Mouse (Mus musculus): ENCODE measurements around the gene Add2. TPM values are rescaled to one million over a fixed set of nuclear protein-coding genes. Genes with fewer than 3 reads are reported as not detected.

Add2 gene
- polyA plus RNA-seq, 1 experiment from 2014 or later, result 108 TPM

DNA sequence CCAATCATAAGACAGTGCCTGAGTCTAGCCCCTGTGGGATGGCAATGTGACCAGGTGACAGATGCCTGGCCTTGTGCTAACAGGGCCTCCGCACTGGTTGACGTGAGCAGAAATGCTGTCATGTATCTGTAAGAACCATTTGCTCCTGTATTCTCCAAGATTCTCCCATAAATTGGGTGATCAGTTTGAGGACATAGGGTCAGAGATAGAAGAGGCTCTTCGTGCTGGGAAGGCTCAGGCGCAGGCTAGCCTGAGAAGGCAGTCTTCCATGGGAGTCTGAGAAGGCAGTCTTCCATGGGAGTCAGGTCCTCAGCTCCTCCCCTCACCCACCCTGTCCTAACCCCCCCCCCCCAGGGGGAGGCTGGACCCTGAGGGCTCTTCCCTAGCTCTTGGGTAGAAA lies 94.6 kb downstream of the Add2 start:
- Histone ChIP-seq H3K27me3 (replicated peaks; ENCODE audit: control insufficient read depth, insufficient read depth, low read length) (no peaks in the 10 kb centered on the region), H3K36me3 (ENCODE audit: control insufficient read depth, insufficient read depth, low read length) (peaks cover 39% of the 10 kb centered on the region), H3K9ac (ENCODE audit: low read length) (no peak overlapping the region), H3K9me3 (replicated peaks; ENCODE audit: control insufficient read depth, low read length) (no peaks in the 10 kb centered on the region), H3K4me1 (ENCODE audit: control insufficient read depth, insufficient read depth, low read length) (no peaks in the 10 kb centered on the region), H3K4me2 (ENCODE audit: low read length) (no peak overlapping the region), H3K4me3 (ENCODE audit: low read depth, low read length) (no peak overlapping the region), H3K27ac (ENCODE audit: low read depth, low read length) (no peak overlapping the region)
- no peak for DNase-seq (ENCODE audit: low spot score)
- WGBS, result 92% methylated on average over 4 of the region's 4 CpGs
- ATAC-seq, result no peak

GRCm38 (mm10) chr6:86125761-86126160 lies 97.3 kb downstream of the Add2 start:
- no peak overlapping the region for H3K4me2 ChIP-seq (ENCODE audit: low read length)
- H3K4me1 ChIP-seq (ENCODE audit: control insufficient read depth, insufficient read depth, low read length), result no peaks in the 10 kb centered on the region
- ATAC-seq, result no peak
- 81% methylated on average over 4 of the region's 4 CpGs for WGBS
- peaks cover 12% of the 10 kb centered on the region for H3K36me3 ChIP-seq (ENCODE audit: control insufficient read depth, insufficient read depth, low read length)
- H3K4me3 ChIP-seq (ENCODE audit: low read depth, low read length), result no peak overlapping the region
- H3K27ac ChIP-seq (ENCODE audit: low read depth, low read length), result no peak overlapping the region
- H3K27me3 ChIP-seq (replicated peaks; ENCODE audit: control insufficient read depth, insufficient read depth, low read length), result no peaks in the 10 kb centered on the region
- no peak for DNase-seq (ENCODE audit: low spot score)
- H3K9ac ChIP-seq (ENCODE audit: low read length), result no peak overlapping the region
- H3K9me3 ChIP-seq (replicated peaks; ENCODE audit: control insufficient read depth, low read length), result no peaks in the 10 kb centered on the region

- Histone ChIP-seq H3K9ac (ENCODE audit: low read length) (no peak overlapping the region), H3K4me3 (ENCODE audit: low read depth, low read length) (no peak overlapping the region)
- 66% methylated on average over 2 of the region's 2 CpGs for WGBS
These were observed 98.6 kb downstream of the Add2 start for GRCm38 (mm10) chr6:86126953-86127581.

DNA sequence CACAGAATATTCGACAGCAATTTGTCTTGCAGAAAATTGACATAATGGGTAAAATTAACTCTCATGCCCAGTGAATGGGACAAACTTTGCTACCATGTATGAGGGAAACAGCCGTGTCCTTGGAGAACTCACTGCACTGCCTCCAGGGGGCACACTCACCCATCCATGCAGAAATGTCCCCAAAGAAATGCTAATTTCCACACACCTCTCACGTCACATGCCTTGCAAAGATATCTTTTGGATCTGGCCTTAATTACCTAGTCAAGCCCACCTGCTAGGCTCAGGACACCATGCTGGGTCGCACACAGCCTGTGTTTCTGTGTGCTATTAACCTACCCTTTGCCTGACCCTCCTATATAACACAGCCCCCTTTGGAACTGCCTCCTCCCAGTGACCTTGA lies 100.0 kb downstream of the Add2 start:
- WGBS, result 49% methylated on average over 4 of the region's 4 CpGs
- Histone ChIP-seq H3K4me1 (ENCODE audit: control insufficient read depth, insufficient read depth, low read length) (no peaks in the 10 kb centered on the region), H3K36me3 (ENCODE audit: control insufficient read depth, insufficient read depth, low read length) (no peaks in the 10 kb centered on the region), H3K9me3 (replicated peaks; ENCODE audit: control insufficient read depth, low read length) (no peaks in the 10 kb centered on the region), H3K9ac (ENCODE audit: low read length) (no peak overlapping the region), H3K27me3 (replicated peaks; ENCODE audit: control insufficient read depth, insufficient read depth, low read length) (no peaks in the 10 kb centered on the region), H3K27ac (ENCODE audit: low read depth, low read length) (no peak overlapping the region), H3K4me3 (ENCODE audit: low read depth, low read length) (no peak overlapping the region), H3K4me2 (ENCODE audit: low read length) (no peak overlapping the region)
- DNase-seq (ENCODE audit: low spot score) (peak; percentile 16), ATAC-seq (no peak)

More at GRCm38 (mm10) chr6:86126953-86127581, 98.6 kb downstream of the Add2 start:
- Histone ChIP-seq H3K4me2 (ENCODE audit: low read length) (no peak overlapping the region), H3K4me1 (ENCODE audit: control insufficient read depth, insufficient read depth, low read length) (no peaks in the 10 kb centered on the region), H3K27ac (ENCODE audit: low read depth, low read length) (no peak overlapping the region), H3K27me3 (replicated peaks; ENCODE audit: control insufficient read depth, insufficient read depth, low read length) (no peaks in the 10 kb centered on the region), H3K36me3 (ENCODE audit: control insufficient read depth, insufficient read depth, low read length) (no peaks in the 10 kb centered on the region), H3K9me3 (replicated peaks; ENCODE audit: control insufficient read depth, low read length) (no peaks in the 10 kb centered on the region)
- DNase-seq (ENCODE audit: low spot score) (peak; percentile 76), ATAC-seq (peak; percentile 60)

DNA sequence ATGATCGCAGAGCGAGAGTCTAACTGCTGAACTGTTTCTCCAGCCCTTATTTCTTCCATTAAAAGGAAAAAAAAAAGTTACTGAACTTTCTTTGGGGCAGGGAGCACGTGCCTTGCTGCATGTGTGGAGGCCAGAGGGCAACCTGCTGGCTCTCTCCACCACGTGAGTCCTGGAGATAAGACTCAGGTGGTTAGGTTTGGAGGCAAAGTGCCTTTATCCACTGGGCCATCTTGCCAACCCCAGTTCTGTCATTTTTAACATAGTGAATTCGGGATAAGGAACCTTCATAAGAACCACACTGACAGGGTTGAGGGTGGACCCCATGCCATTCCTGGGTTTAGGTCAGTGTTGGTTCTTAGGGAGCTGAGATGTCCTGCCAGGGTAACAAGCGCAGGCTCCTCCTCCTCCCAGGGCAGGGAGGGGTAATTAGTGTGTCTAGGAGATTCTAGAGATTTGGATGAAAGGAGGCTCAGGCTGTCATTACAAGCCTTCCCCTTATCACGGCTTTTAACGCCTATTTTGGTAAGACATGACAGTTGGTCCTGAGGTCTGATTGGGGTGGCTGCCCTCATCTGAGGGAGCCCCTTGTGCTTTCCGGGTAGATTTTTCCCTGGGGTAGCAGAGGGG lies 101.5 kb downstream of the Add2 start:
- H3K27ac ChIP-seq (ENCODE audit: low read depth, low read length), result no peak overlapping the region
- no peaks in the 10 kb centered on the region for H3K4me1 ChIP-seq (ENCODE audit: control insufficient read depth, insufficient read depth, low read length)
- H3K27me3 ChIP-seq (replicated peaks; ENCODE audit: control insufficient read depth, insufficient read depth, low read length), result no peaks in the 10 kb centered on the region
- DNase-seq (ENCODE audit: low spot score) (no peak), ATAC-seq (no peak)
- H3K4me2 ChIP-seq (ENCODE audit: low read length), result no peak overlapping the region
- H3K36me3 ChIP-seq (ENCODE audit: control insufficient read depth, insufficient read depth, low read length), result no peaks in the 10 kb centered on the region
- H3K9ac ChIP-seq (ENCODE audit: low read length), result no peak overlapping the region
- H3K9me3 ChIP-seq (replicated peaks; ENCODE audit: control insufficient read depth, low read length), result no peaks in the 10 kb centered on the region
- H3K4me3 ChIP-seq (ENCODE audit: low read depth, low read length), result no peak overlapping the region
- WGBS, result 77% methylated on average over 9 of the region's 9 CpGs

- Histone ChIP-seq H3K9me3 (replicated peaks; ENCODE audit: control insufficient read depth, low read length) (no peaks in the 10 kb centered on the region), H3K4me3 (ENCODE audit: low read depth, low read length) (no peak overlapping the region), H3K36me3 (ENCODE audit: control insufficient read depth, insufficient read depth, low read length) (no peaks in the 10 kb centered on the region), H3K27me3 (replicated peaks; ENCODE audit: control insufficient read depth, insufficient read depth, low read length) (no peaks in the 10 kb centered on the region), H3K27ac (ENCODE audit: low read depth, low read length) (no peak overlapping the region), H3K9ac (ENCODE audit: low read length) (no peak overlapping the region), H3K4me1 (ENCODE audit: control insufficient read depth, insufficient read depth, low read length) (no peaks in the 10 kb centered on the region), H3K4me2 (ENCODE audit: low read length) (no peak overlapping the region)
- WGBS, result 69% methylated on average over 1 of the region's 1 CpGs
- no peak for ATAC-seq
- DNase-seq (ENCODE audit: low spot score), result no peak
These were observed 105.4 kb downstream of the Add2 start for GRCm38 (mm10) chr6:86133882-86134281.

GRCm38 (mm10) chr6:86136206-86136605 lies 107.7 kb downstream of the Add2 start:
- no peak for ATAC-seq
- 87% methylated on average over 3 of the region's 3 CpGs for WGBS
- no peaks in the 10 kb centered on the region for H3K4me1 ChIP-seq (ENCODE audit: control insufficient read depth, insufficient read depth, low read length)

GRCm38 (mm10) chr6:86141284-86141683 lies 112.8 kb downstream of the Add2 start:
- Histone ChIP-seq H3K27ac (ENCODE audit: low read depth, low read length) (no peak overlapping the region), H3K36me3 (ENCODE audit: control insufficient read depth, insufficient read depth, low read length) (no peaks in the 10 kb centered on the region), H3K4me2 (ENCODE audit: low read length) (no peak overlapping the region), H3K27me3 (replicated peaks; ENCODE audit: control insufficient read depth, insufficient read depth, low read length) (no peaks in the 10 kb centered on the region), H3K9me3 (replicated peaks; ENCODE audit: control insufficient read depth, low read length) (no peaks in the 10 kb centered on the region), H3K4me3 (ENCODE audit: low read depth, low read length) (no peak overlapping the region), H3K4me1 (ENCODE audit: control insufficient read depth, insufficient read depth, low read length) (no peaks in the 10 kb centered on the region), H3K9ac (ENCODE audit: low read length) (no peak overlapping the region)
- 80% methylated on average over 6 of the region's 6 CpGs for WGBS
- DNase-seq (ENCODE audit: low spot score) (no peak), ATAC-seq (no peak)

More at GRCm38 (mm10) chr6:86136206-86136605, 107.7 kb downstream of the Add2 start:
- H3K27me3 ChIP-seq (replicated peaks; ENCODE audit: control insufficient read depth, insufficient read depth, low read length), result no peaks in the 10 kb centered on the region
- H3K4me3 ChIP-seq (ENCODE audit: low read depth, low read length), result no peak overlapping the region
- DNase-seq (ENCODE audit: low spot score), result no peak
- H3K9me3 ChIP-seq (replicated peaks; ENCODE audit: control insufficient read depth, low read length), result no peaks in the 10 kb centered on the region
- H3K27ac ChIP-seq (ENCODE audit: low read depth, low read length), result no peak overlapping the region
- no peaks in the 10 kb centered on the region for H3K36me3 ChIP-seq (ENCODE audit: control insufficient read depth, insufficient read depth, low read length)
- no peak overlapping the region for H3K4me2 ChIP-seq (ENCODE audit: low read length)
- H3K9ac ChIP-seq (ENCODE audit: low read length), result no peak overlapping the region

GRCm38 (mm10) chr6:86141820-86142219 lies 113.3 kb downstream of the Add2 start:
- no peak overlapping the region for H3K9ac ChIP-seq (ENCODE audit: low read length)
- H3K9me3 ChIP-seq (replicated peaks; ENCODE audit: control insufficient read depth, low read length), result no peaks in the 10 kb centered on the region
- ATAC-seq (peak; percentile 65; the same call in 1 of the 2 replicates), DNase-seq (ENCODE audit: low spot score) (peak; percentile 84)
- H3K4me1 ChIP-seq (ENCODE audit: control insufficient read depth, insufficient read depth, low read length), result no peaks in the 10 kb centered on the region
- no peaks in the 10 kb centered on the region for H3K36me3 ChIP-seq (ENCODE audit: control insufficient read depth, insufficient read depth, low read length)
- no peak overlapping the region for H3K27ac ChIP-seq (ENCODE audit: low read depth, low read length)
- H3K4me2 ChIP-seq (ENCODE audit: low read length), result no peak overlapping the region
- WGBS, result 15% methylated on average over 3 of the region's 3 CpGs
- no peak overlapping the region for H3K4me3 ChIP-seq (ENCODE audit: low read depth, low read length)
- H3K27me3 ChIP-seq (replicated peaks; ENCODE audit: control insufficient read depth, insufficient read depth, low read length), result no peaks in the 10 kb centered on the region
